Mouse (Mus musculus) common myeloid progenitor, adult 5-6 weeks (primary cell): Measurements from ENCODE around the gene Mrpl35. TPM values are rescaled to one million over a fixed set of nuclear protein-coding genes. Genes with fewer than 3 reads are reported as not detected.
A peak's percentile ranks its signal among the peaks of the same experiment; 100 is the strongest.
"Not testable (repeated sequence)": the region's sequence is repeated elsewhere in the genome, so short reads cannot be mapped to it uniquely, and the experiment has no call there.

Source experiments
- ATAC-seq: replicated peaks from 2 replicates; pipeline ENCODE4 v1.8.0; 2016; ENCODE audit warnings: low read depth, mild to moderate bottlenecking, moderate TSS enrichment, inconsistent platforms; ENCODE audit not compliant: poor library complexity, severe bottlenecking
- total RNA-seq: library from RNA; stranded (forward); fragments of 200-1000, 187-1606 nt; gene quantifications from 2 replicates; pipeline ENCODE4 v1.2.3, GENCODE M21; 2017

The Mrpl35 gene
- total RNA-seq, result 41.8 and 42.1 TPM in 2 replicates

GRCm38 (mm10) chr6:71826869-71827268 is at the start of gene Mrpl35:
Mrpl35 (minus strand) TSS chr6:71826969.
- no peak for ATAC-seq

GRCm38 (mm10) chr6:71871396-71871795 is 44.6 kb upstream of the Mrpl35 start:
- no peak for ATAC-seq

GRCm38 (mm10) chr6:71868809-71869208 is 42.0 kb upstream of the Mrpl35 start:
- ATAC-seq, result no peak

- ATAC-seq, result no peak
Observed at GRCm38 (mm10) chr6:71867751-71868150, 41.0 kb upstream of the Mrpl35 start.

- not testable (repeated sequence) for ATAC-seq
Observed at GRCm38 (mm10) chr6:71846906-71847305, 20.1 kb upstream of the Mrpl35 start.

GRCm38 (mm10) chr6:71840597-71841290 is 14.0 kb upstream of the Mrpl35 start:
- no peak for ATAC-seq

- ATAC-seq, result no peak
Observed at GRCm38 (mm10) chr6:71839815-71840214, 13.0 kb upstream of the Mrpl35 start.

- ATAC-seq, result no peak
Observed at GRCm38 (mm10) chr6:71836811-71837210, 10.0 kb upstream of the Mrpl35 start.

GRCm38 (mm10) chr6:71831581-71831960 is 4.8 kb upstream of the Mrpl35 start:
- ATAC-seq, result peak; percentile 95

GRCm38 (mm10) chr6:71830690-71831580 is 4.2 kb upstream of the Mrpl35 start, which contains the start of gene Immt:
Immt (plus strand) TSS chr6:71831331.
- ATAC-seq, result peak; percentile 94

GRCm38 (mm10) chr6:71829768-71830167 is 3.0 kb upstream of the Mrpl35 start:
- no peak for ATAC-seq

- ATAC-seq, result 0 out of 2 replicates have a peak, but pooled peaks have one; percentile 15
Observed at GRCm38 (mm10) chr6:71823961-71824360, 2.8 kb downstream of the Mrpl35 start.

- ATAC-seq, result peak; percentile 99
Observed at GRCm38 (mm10) chr6:71823488-71823887, 3.3 kb downstream of the Mrpl35 start.

GRCm38 (mm10) chr6:71823085-71823484 is 3.7 kb downstream of the Mrpl35 start:
- ATAC-seq, result no peak; the same call in 1 of the 2 replicates

- ATAC-seq, result no peak
Observed at GRCm38 (mm10) chr6:71819764-71820292, 6.9 kb downstream of the Mrpl35 start.

- no peak for ATAC-seq
Observed at GRCm38 (mm10) chr6:71812820-71813219, 13.9 kb downstream of the Mrpl35 start.

- no peak for ATAC-seq
Observed at GRCm38 (mm10) chr6:71809890-71810289, 16.9 kb downstream of the Mrpl35 start.

- ATAC-seq, result no peak
Observed at GRCm38 (mm10) chr6:71806713-71807112, 20.1 kb downstream of the Mrpl35 start.

- peak; percentile 92 for ATAC-seq
Observed at GRCm38 (mm10) chr6:71804061-71804829, 22.5 kb downstream of the Mrpl35 start.

GRCm38 (mm10) chr6:71803609-71804008 is 23.2 kb downstream of the Mrpl35 start:
- no peak for ATAC-seq
